Mouse (Mus musculus) CH12.LX (cell line): ENCODE measurements at regions not wholly inside any gene's neighbourhood (a gene's known extent, or its start where the extent isn't known, plus 50 kb on each side); places are given as distances from the start of the nearest gene placed in this dataset.

Experiments used
- DNase-seq: peaks from one replicate; pipeline ENCODE4 v3.0.0-alpha.2; 2013; ENCODE audit errors: extremely low read depth
- H3K27ac ChIP-seq: 2 replicates; pipeline ENCODE4 v1.5.1; 2012; ENCODE audit warnings: low read depth, mild to moderate bottlenecking, control low read depth, moderate library complexity; ENCODE audit not compliant: insufficient read depth
- H3K27me3 ChIP-seq: replicated peaks from 2 replicates; pipeline ENCODE3; 2012; ENCODE audit warnings: inconsistent platforms
- H3K36me3 ChIP-seq, 2 experiments: replicated peaks in 1 of 2; 2 replicates each; pipeline versions ENCODE3 to v1.6.1; 2012; ENCODE audit warnings: inconsistent platforms in 1 of 2, low read length in 1 of 2, mild to moderate bottlenecking in 1 of 2, mixed read lengths in 1 of 2, moderate library complexity in 1 of 2; ENCODE audit not compliant: control insufficient read depth in 1 of 2, insufficient read depth in 1 of 2
- H3K4me1 ChIP-seq, 2 experiments: 2 replicates each; pipeline ENCODE4 v1.6.1; 2012; ENCODE audit warnings: inconsistent platforms in 1 of 2, moderate library complexity in 1 of 2; ENCODE audit not compliant: insufficient read depth in 2 of 2, control insufficient read depth in 1 of 2
- H3K4me2 ChIP-seq: 2 replicates; pipeline ENCODE4 v1.6.1; 2012; ENCODE audit warnings: low read depth, mild to moderate bottlenecking, control low read depth; ENCODE audit not compliant: poor library complexity, insufficient read depth, severe bottlenecking
- H3K4me3 ChIP-seq, 3 experiments: fragments of 150-350 bp in 1 of 3; sonication (generic) in 1 of 3; replicated peaks in 1 of 3; 2 replicates each; pipeline versions ENCODE3 to v1.5.1; 2011 to 2012; ENCODE audit warnings: low read depth in 2 of 3, low read length in 2 of 3, mild to moderate bottlenecking in 2 of 3, moderate library complexity in 2 of 3, control low read depth in 1 of 3, improper control_type of control experiment in 1 of 3, inconsistent platforms in 1 of 3, mixed read lengths in 1 of 3; ENCODE audit not compliant: poor library complexity in 1 of 3
- H3K79me2 ChIP-seq: replicated peaks from 2 replicates; pipeline ENCODE4 v1.6.1; 2012; ENCODE audit warnings: mild to moderate bottlenecking, moderate library complexity; ENCODE audit not compliant: control insufficient read depth, poor library complexity, insufficient read depth, severe bottlenecking; ENCODE audit errors: extremely low read depth
- H3K9ac ChIP-seq: 2 replicates; pipeline ENCODE4 v1.6.1; 2012; ENCODE audit warnings: low read depth, mild to moderate bottlenecking, control low read depth, moderate library complexity; ENCODE audit not compliant: insufficient read depth
- H3K9me3 ChIP-seq: replicated peaks from 2 replicates; pipeline ENCODE3; 2012; ENCODE audit warnings: low read length, inconsistent platforms, mixed read lengths
- CHD1 ChIP-seq: IDR thresholded peaks from 2 replicates; pipeline ENCODE4 v1.6.1; 2012; ENCODE audit warnings: low read depth, low read length, improper control_type of control experiment, inconsistent platforms
- ELF1 ChIP-seq: IDR thresholded peaks from 2 replicates; pipeline ENCODE4 v1.6.1; 2014; ENCODE audit warnings: low read depth, mild to moderate bottlenecking, inconsistent platforms, low read length, improper control_type of control experiment
- EP300 ChIP-seq: IDR thresholded peaks from 2 replicates; pipeline ENCODE4 v1.6.1; 2011; ENCODE audit warnings: low read length, improper control_type of control experiment
- ETS1 ChIP-seq: conservative IDR thresholded peaks from 2 replicates; pipeline ENCODE4 v1.6.1; 2012; ENCODE audit warnings: low read depth, mild to moderate bottlenecking, inconsistent platforms, low read length, improper control_type of control experiment, moderate library complexity
- GABPA ChIP-seq: IDR thresholded peaks from 2 replicates; pipeline ENCODE4 v1.6.1; 2012; ENCODE audit warnings: low read depth, low read length, improper control_type of control experiment, inconsistent platforms; ENCODE audit not compliant: insufficient replicate concordance
- IRF4 ChIP-seq: IDR thresholded peaks from 2 replicates; pipeline ENCODE4 v1.6.1; 2014; ENCODE audit warnings: low read depth, mild to moderate bottlenecking, inconsistent platforms, low read length, improper control_type of control experiment
- JUN ChIP-seq: IDR thresholded peaks from 2 replicates; pipeline ENCODE4 v1.6.1; 2011; ENCODE audit warnings: low read depth, mild to moderate bottlenecking, low read length, improper control_type of control experiment, moderate library complexity; ENCODE audit not compliant: insufficient read depth
- KAT2A ChIP-seq: IDR thresholded peaks from 2 replicates; pipeline ENCODE4 v1.6.1; 2012; ENCODE audit warnings: low read length, improper control_type of control experiment, inconsistent platforms; ENCODE audit not compliant: insufficient replicate concordance
- MAFK ChIP-seq: IDR thresholded peaks from 2 replicates; pipeline ENCODE4 v1.6.1; 2011; ENCODE audit warnings: low read length, improper control_type of control experiment; ENCODE audit not compliant: insufficient replicate concordance
- MAX ChIP-seq: IDR thresholded peaks from 2 replicates; pipeline ENCODE4 v1.6.1; 2011; ENCODE audit warnings: low read length, improper control_type of control experiment
- MEF2A ChIP-seq: IDR thresholded peaks from 2 replicates; pipeline ENCODE4 v1.6.1; 2014; ENCODE audit warnings: low read depth, mild to moderate bottlenecking, inconsistent platforms, low read length, improper control_type of control experiment, borderline replicate concordance
- NELFE ChIP-seq: IDR thresholded peaks from 2 replicates; pipeline ENCODE4 v1.6.1; 2011; ENCODE audit warnings: low read depth, low read length, improper control_type of control experiment
- PAX5 ChIP-seq: IDR thresholded peaks from 2 replicates; pipeline ENCODE4 v1.6.1; 2012; ENCODE audit warnings: low read length, inconsistent platforms, mixed read lengths
- POLR2A ChIP-seq: IDR thresholded peaks from 2 replicates; pipeline ENCODE4 v1.6.1; 2011; ENCODE audit warnings: low read depth, mild to moderate bottlenecking, improper control_type of control experiment, low read length
- POLR2AphosphoS2 ChIP-seq: IDR thresholded peaks from 2 replicates; pipeline ENCODE4 v1.6.1; 2011; ENCODE audit warnings: low read depth, low read length, improper control_type of control experiment
- RAD21 ChIP-seq: IDR thresholded peaks from 2 replicates; pipeline ENCODE4 v1.6.1; 2011; ENCODE audit warnings: low read depth, mild to moderate bottlenecking, low read length, improper control_type of control experiment, moderate library complexity
- RCOR1 ChIP-seq: conservative IDR thresholded peaks from 2 replicates; pipeline ENCODE4 v1.6.1; 2012; ENCODE audit warnings: low read depth, mild to moderate bottlenecking, inconsistent platforms, low read length, improper control_type of control experiment
- SMC3 ChIP-seq: IDR thresholded peaks from 2 replicates; pipeline ENCODE4 v1.6.1; 2011; ENCODE audit warnings: low read depth, low read length, improper control_type of control experiment
- TBP ChIP-seq: conservative IDR thresholded peaks from 2 replicates; pipeline ENCODE4 v1.6.1; 2011; ENCODE audit warnings: low read depth, low read length, improper control_type of control experiment
- TCF12 ChIP-seq: IDR thresholded peaks from 2 replicates; pipeline ENCODE4 v1.6.1; 2014; ENCODE audit warnings: low read depth, mild to moderate bottlenecking, inconsistent platforms, low read length, improper control_type of control experiment
- USF2 ChIP-seq: conservative IDR thresholded peaks from 2 replicates; pipeline ENCODE4 v1.6.1; 2011; ENCODE audit warnings: low read depth, low read length, improper control_type of control experiment
- ZC3H11A ChIP-seq: IDR thresholded peaks from 2 replicates; pipeline ENCODE4 v1.6.1; 2012; ENCODE audit warnings: low read depth, mild to moderate bottlenecking, inconsistent platforms, low read length, improper control_type of control experiment
- ZKSCAN1 ChIP-seq: IDR thresholded peaks from 2 replicates; pipeline ENCODE4 v1.6.1; 2012; ENCODE audit warnings: low read depth, inconsistent platforms, low read length, improper control_type of control experiment, borderline replicate concordance
- ZMIZ1 ChIP-seq: IDR thresholded peaks from 2 replicates; pipeline ENCODE4 v1.6.1; 2012; ENCODE audit warnings: low read depth, mild to moderate bottlenecking, inconsistent platforms, low read length, improper control_type of control experiment
- dilution Hi-C: fragments of 300-500 bp; cut with MboI; formaldehyde crosslinking; loops from 2 replicates; pipeline ENCODE4 v1.14.3; 2020; ENCODE audit warnings: low sequenced_read_pairs; ENCODE audit not compliant: extremely low pct_unique_long_range_greater_than_20kb, extremely low pct_ligation_motif_present
- in situ Hi-C: fragments of 300-500 bp; cut with MboI; formaldehyde crosslinking; loops from 3 replicates; pipeline ENCODE4 v1.14.3; 2019; ENCODE audit warnings: low sequenced_read_pairs, low pct_ligation_motif_present, low pct_unique_long_range_greater_than_20kb, mixed read lengths

DNA sequence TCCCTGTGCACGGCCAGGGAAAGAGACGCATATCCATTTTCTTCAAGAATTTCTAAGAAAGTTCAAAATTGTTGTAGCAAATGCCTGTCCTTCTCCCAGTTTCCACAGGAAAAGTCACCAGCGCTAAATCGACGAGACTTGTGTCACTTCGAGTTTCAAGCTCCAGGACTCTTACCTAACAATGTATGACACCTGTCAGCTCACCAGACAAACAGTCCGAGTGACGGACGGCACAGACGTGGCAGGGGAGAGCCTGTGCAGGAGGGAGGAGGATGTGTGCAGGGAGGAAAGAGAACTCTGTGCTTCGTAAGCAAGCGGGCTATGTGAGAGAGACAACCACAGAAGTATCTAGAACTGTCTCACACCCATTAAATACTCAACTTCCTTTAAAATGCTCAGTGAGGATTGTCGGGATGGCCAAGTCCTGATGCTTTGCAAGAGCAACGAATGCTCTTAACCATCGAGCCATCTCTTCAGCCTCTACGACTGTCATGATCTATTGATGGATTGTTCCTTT lies 109.7 kb upstream of the Dapk1 start:
- in situ Hi-C loops, result no loop called here
- Histone ChIP-seq H3K36me3 (no peaks in the 10 kb centered on the region), H3K9me3 (peaks cover 63% of the 10 kb centered on the region), H3K4me2 (no peak overlapping the region), H3K4me3 (no peak overlapping the region), H3K27me3 (no peaks in the 10 kb centered on the region), H3K4me1 (no peaks in the 10 kb centered on the region), H3K27ac (no peak overlapping the region), H3K79me2 (no peaks in the 10 kb centered on the region), H3K9ac (no peak overlapping the region)
- DNase-seq, result no peak
- no peak for TF ChIP-seq MEF2A
- TF ChIP-seq ETS1, result no peak
- no peak for TF ChIP-seq RAD21
- no peak for TF ChIP-seq JUN
- TF ChIP-seq ELF1, result no peak
- no peak for TF ChIP-seq ZC3H11A
- TF ChIP-seq USF2, result no peak
- TF ChIP-seq SMC3, result no peak
- TF ChIP-seq ZKSCAN1, result no peak
- no peak for TF ChIP-seq IRF4
- no peak for TF ChIP-seq PAX5
- TF ChIP-seq GABPA, result no peak
- no peak for TF ChIP-seq KAT2A
- dilution Hi-C loops, result no loop called here

DNA sequence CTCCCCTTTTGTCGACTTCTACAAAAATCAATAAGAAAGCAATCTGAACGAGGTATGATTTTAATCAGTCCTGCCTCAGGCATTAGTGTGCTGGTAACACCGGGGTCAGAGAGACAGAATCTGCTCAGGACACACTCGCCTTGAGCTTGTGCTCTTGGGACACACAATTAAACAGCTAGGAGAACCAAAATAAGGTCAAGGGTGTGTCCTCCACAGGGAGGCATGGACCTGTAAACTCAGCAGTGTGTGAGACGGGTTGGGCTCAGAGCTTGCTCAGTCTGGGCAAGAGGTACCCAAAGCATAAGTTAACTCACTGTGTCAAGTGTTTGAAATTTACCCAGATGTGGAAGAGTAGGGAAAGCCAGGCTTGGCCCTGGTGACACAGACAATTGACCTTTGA lies 107.9 kb upstream of the Dapk1 start:
- no peak for DNase-seq
- Histone ChIP-seq H3K79me2 (no peaks in the 10 kb centered on the region), H3K9ac (no peak overlapping the region), H3K36me3 (no peaks in the 10 kb centered on the region), H3K27ac (no peak overlapping the region), H3K4me3 (no peak overlapping the region), H3K4me1 (no peaks in the 10 kb centered on the region), H3K27me3 (no peaks in the 10 kb centered on the region), H3K9me3 (peaks cover 61% of the 10 kb centered on the region), H3K4me2 (no peak overlapping the region)
- TF ChIP-seq ZKSCAN1 (no peak), POLR2AphosphoS2 (no peak), ELF1 (no peak), CHD1 (no peak), NELFE (no peak), TCF12 (no peak), MAX (no peak), MAFK (no peak), RCOR1 (no peak), TBP (no peak), POLR2A (no peak), ZMIZ1 (no peak), KAT2A (no peak), EP300 (no peak), RAD21 (no peak), MEF2A (no peak), ETS1 (no peak)
- dilution Hi-C loops, result no loop called here
- in situ Hi-C loops, result no loop called here
